Comparison of ENCODE assay signal across 13 mouse cellular contexts in the genomic region with DNA sequence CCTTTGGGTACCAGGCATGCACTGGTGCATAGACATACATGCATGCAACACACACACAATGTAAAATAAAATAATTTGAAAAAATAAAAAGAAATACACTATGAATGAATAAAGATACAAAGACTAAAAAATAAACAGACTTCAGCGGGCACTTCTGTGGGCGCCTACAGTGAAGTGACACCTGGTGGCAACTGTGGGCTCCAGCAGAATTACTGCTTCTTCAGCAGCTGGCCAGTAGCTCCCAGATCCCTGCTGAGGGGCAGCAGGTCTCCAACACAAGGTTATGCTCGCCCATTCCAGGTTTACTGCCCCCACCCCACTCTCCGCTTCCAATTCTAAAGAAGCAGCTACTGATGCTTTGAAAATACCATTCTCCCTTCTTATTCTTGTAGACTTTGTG. TPM values are rescaled to one million over a fixed set of nuclear protein-coding genes. Genes with fewer than 3 reads are reported as not detected.
A peak's percentile ranks its signal among the peaks of the same experiment; 100 is the strongest.
DNase-seq lines count a peak whose midpoint lies in the region; TF ChIP-seq lines count a peak whose summit lies in the region.
"Had no signal": no experiment of that assay in that cellular context is flagged by ENCODE, and none has a peak within 500 bp of the region (broad histone marks: within the 10 kb centered on the region; RNA-seq: fewer than 3 reads in every experiment).

No protein-coding gene starts in this region.

- DNase-seq in embryo, embryonic 11 days = peak; percentile 8
- DNase-seq in embryo, embryonic 10 days (ENCODE audit: low spot score) = no peak
- no peak for DNase-seq in layer of hippocampus, adult 2 months (ENCODE audit: low spot score in 2 of 2)
- no peak for DNase-seq in layer of hippocampus, adult 8-10 months (ENCODE audit: low spot score in 2 of 2)
- DNase-seq in 3T3-L1 (ENCODE audit: low read depth, low spot score) = peak; percentile 63
- DNase-seq in brain, embryonic 14.5 days (ENCODE audit: low read depth) = peak; percentile 11
- no peak for DNase-seq in cerebellum, adult 9-11 months
- DNase-seq in testis, postnatal 10 days (ENCODE audit: low spot score) = no peak
- DNase-seq: cerebellum, adult 8-10 months; gastrocnemius, postnatal 25 days had no signal

- TF ChIP-seq CTCF in layer of hippocampus, adult 2 months (conservative IDR thresholded peaks at IDR 0.05) = peak; percentile 66
- peak; percentile 39; the same call in 1 of the 2 replicates for TF ChIP-seq CTCF in brain, embryonic 14.5 days (IDR thresholded peaks at IDR 0.05; ENCODE audit: borderline replicate concordance, extremely low read depth, insufficient read depth, insufficient read length)

- no peak overlapping the region for H3K27ac ChIP-seq in layer of hippocampus, adult 2 months
- H3K27ac ChIP-seq: hindbrain, embryonic 15.5 days had no signal

- H3K4me3 ChIP-seq in layer of hippocampus, adult 2 months = no peak overlapping the region
- H3K4me3 ChIP-seq: erythroblast, embryonic 14.5 days; hindbrain, embryonic 15.5 days; megakaryocyte, embryonic 14.5 days had no signal

- TF ChIP-seq POLR2A in brain, embryonic 14.5 days (IDR thresholded peaks at IDR 0.05; ENCODE audit: borderline replicate concordance, extremely low read depth, insufficient read depth, insufficient read length, poor library complexity, severe bottlenecking) = no peak

RNA-seq across cellular contexts. Expression of a gene that starts 6.4 kb away (rescaled TPM):
- 100 to 1,000 TPM; 201 to 210 TPM for total RNA-seq in layer of hippocampus, adult 2 months (2021)
- total RNA-seq in layer of hippocampus, adult 8-10 months (2022) = 100 to 1,000 TPM; 186 to 214 (median 206) TPM
- polyA plus RNA-seq in brain, embryonic 14.5 days (2012; rRNA removed) = 74.3 and 84.2 TPM in 2 replicates

RNA-seq across cellular contexts. Expression of a gene that starts 12.0 kb away (rescaled TPM):
- under 1 TPM; 0.54 to 0.61 TPM for total RNA-seq in layer of hippocampus, adult 2 months (2021)
- total RNA-seq in layer of hippocampus, adult 8-10 months (2022) = 10 to 100 TPM in 1 of 4 experiments, 1 to 10 TPM in 1, under 1 TPM in 2; 0.66 to 11.6 (median 4.5) TPM
- 1.3 TPM in 2 replicates for polyA plus RNA-seq in brain, embryonic 14.5 days (2012; rRNA removed)
- polyA plus RNA-seq: erythroblast, embryonic 14.5 days had no signal

RNA-seq across cellular contexts. Expression of a gene that starts 48.2 kb away (rescaled TPM):
- total RNA-seq in layer of hippocampus, adult 2 months (2021) = 10 to 100 TPM; 28.8 to 30.7 TPM
- total RNA-seq in layer of hippocampus, adult 8-10 months (2022) = 10 to 100 TPM; 26.8 to 29.2 (median 27.8) TPM
- polyA plus RNA-seq in brain, embryonic 14.5 days (2012; rRNA removed) = 5.9 and 12.5 TPM in 2 replicates

RNA-seq across cellular contexts. Expression of a gene that starts 53.7 kb away (rescaled TPM):
- total RNA-seq in layer of hippocampus, adult 2 months (2021) = under 1 TPM; 0.22 to 0.61 TPM
- under 1 TPM in 3 of 4 experiments, not detected in 1; 0.27 to 0.49 (median 0.27) TPM for total RNA-seq in layer of hippocampus, adult 8-10 months (2022)
- polyA plus RNA-seq in brain, embryonic 14.5 days (2012; rRNA removed) = 0.90 and 1.2 TPM in 2 replicates
- polyA plus RNA-seq: erythroblast, embryonic 14.5 days had no signal

Comparison
In these comparisons a context has a peak if more than half of its experiments do, and no peak if none do; other contexts are left out.
1. DNase-seq: peak in embryo, embryonic 11 days (single experiment), 3T3-L1 (single experiment) and brain, embryonic 14.5 days (single experiment); none in embryo, embryonic 10 days (single experiment), layer of hippocampus, adult 2 months (0 of 2), layer of hippocampus, adult 8-10 months (0 of 2), cerebellum, adult 9-11 months (single experiment) and testis, postnatal 10 days (single experiment).